Mouse (Mus musculus): ENCODE measurements at regions not wholly inside any gene's neighbourhood (a gene's known extent, or its start where the extent isn't known, plus 50 kb on each side); places are given as distances from the start of the nearest gene placed in this dataset.

- Histone ChIP-seq H3K4me2 (ENCODE audit: insufficient read depth, low read depth, poor library complexity, severe bottlenecking) (no peak overlapping the region), H3K9me3 (replicated peaks; ENCODE audit: low read length) (no peaks in the 10 kb centered on the region), H3K4me1 (ENCODE audit: control insufficient read depth in 1 of 2, insufficient read depth in 2 of 2) (no peaks in the 10 kb centered on the region), H3K27ac (ENCODE audit: insufficient read depth, low read depth) (no peak overlapping the region), H3K4me3 (replicated peaks in 1 of 3; ENCODE audit: low read depth in 2 of 3, low read length in 2 of 3, poor library complexity in 1 of 3) (no peak overlapping the region), H3K27me3 (replicated peaks) (peaks cover 88% of the 10 kb centered on the region), H3K36me3 (replicated peaks in 1 of 2; ENCODE audit: control insufficient read depth in 1 of 2, insufficient read depth in 1 of 2, low read length in 1 of 2) (no peaks in the 10 kb centered on the region), H3K9ac (ENCODE audit: insufficient read depth, low read depth) (no peak overlapping the region), H3K79me2 (replicated peaks; ENCODE audit: control insufficient read depth, extremely low read depth, insufficient read depth, poor library complexity, severe bottlenecking) (no peaks in the 10 kb centered on the region)
- no peak for DNase-seq (ENCODE audit: extremely low read depth)
- in situ Hi-C loops (cut with MboI; ENCODE audit: low pct_ligation_motif_present, low pct_unique_long_range_greater_than_20kb, low sequenced_read_pairs) = no loop called here
- dilution Hi-C loops (cut with MboI; ENCODE audit: extremely low pct_ligation_motif_present, extremely low pct_unique_long_range_greater_than_20kb, low sequenced_read_pairs) = no loop called here
- TF ChIP-seq EP300 (IDR thresholded peaks at IDR 0.05; ENCODE audit: low read length) = no peak
- TF ChIP-seq TCF12 (IDR thresholded peaks at IDR 0.05; ENCODE audit: low read depth, low read length) = no peak
- TF ChIP-seq KAT2A (IDR thresholded peaks at IDR 0.05; ENCODE audit: insufficient replicate concordance, low read length) = no peak
- TF ChIP-seq RCOR1 (conservative IDR thresholded peaks at IDR 0.05; ENCODE audit: low read depth, low read length) = no peak
- TF ChIP-seq PAX5 (IDR thresholded peaks at IDR 0.05; ENCODE audit: low read length) = no peak
- no peak for TF ChIP-seq UBTF (IDR thresholded peaks at IDR 0.05; ENCODE audit: low read depth, low read length)
- TF ChIP-seq NRF1 (IDR thresholded peaks at IDR 0.05; ENCODE audit: low read depth, low read length) = no peak
- no peak for TF ChIP-seq POLR2A (IDR thresholded peaks at IDR 0.05; ENCODE audit: low read depth, low read length)
- TF ChIP-seq HCFC1 (IDR thresholded peaks at IDR 0.05; ENCODE audit: low read depth, low read length) = no peak
- TF ChIP-seq MYC (IDR thresholded peaks at IDR 0.05; ENCODE audit: low read depth, low read length) = no peak
Measured at GRCm38 (mm10) chr7:129689464-129689863, 97.8 kb downstream of the Wdr11 start.

GRCm38 (mm10) chr7:129690868-129691267 is 99.2 kb downstream of the Wdr11 start:
- no peak for TF ChIP-seq TBP (conservative IDR thresholded peaks at IDR 0.05; ENCODE audit: low read depth, low read length)
- TF ChIP-seq KAT2A (IDR thresholded peaks at IDR 0.05; ENCODE audit: insufficient replicate concordance, low read length) = no peak
- TF ChIP-seq USF1 (IDR thresholded peaks at IDR 0.05; ENCODE audit: low read depth, low read length) = no peak
- TF ChIP-seq MEF2A (IDR thresholded peaks at IDR 0.05; ENCODE audit: borderline replicate concordance, low read depth, low read length) = no peak
- TF ChIP-seq EP300 (IDR thresholded peaks at IDR 0.05; ENCODE audit: low read length) = no peak
- TF ChIP-seq RCOR1 (conservative IDR thresholded peaks at IDR 0.05; ENCODE audit: low read depth, low read length) = no peak
- TF ChIP-seq SMC3 (IDR thresholded peaks at IDR 0.05; ENCODE audit: low read depth, low read length) = no peak
- no peak for TF ChIP-seq MAFK (IDR thresholded peaks at IDR 0.05; ENCODE audit: insufficient replicate concordance, low read length)
- no peak for TF ChIP-seq MAX (IDR thresholded peaks at IDR 0.05; ENCODE audit: low read length)
- TF ChIP-seq MXI1 (IDR thresholded peaks at IDR 0.05; ENCODE audit: low read depth, low read length) = no peak
- TF ChIP-seq POLR2A (IDR thresholded peaks at IDR 0.05; ENCODE audit: low read depth, low read length) = no peak
- TF ChIP-seq ZKSCAN1 (IDR thresholded peaks at IDR 0.05; ENCODE audit: borderline replicate concordance, low read depth, low read length) = no peak

More at GRCm38 (mm10) chr7:129690868-129691267, 99.2 kb downstream of the Wdr11 start:
- dilution Hi-C loops (cut with MboI; ENCODE audit: extremely low pct_ligation_motif_present, extremely low pct_unique_long_range_greater_than_20kb, low sequenced_read_pairs) = no loop called here
- H3K9ac ChIP-seq (ENCODE audit: insufficient read depth, low read depth) = no peak overlapping the region
- no peak overlapping the region for H3K4me3 ChIP-seq (replicated peaks in 1 of 3; ENCODE audit: low read depth in 2 of 3, low read length in 2 of 3, poor library complexity in 1 of 3)
- no peaks in the 10 kb centered on the region for H3K79me2 ChIP-seq (replicated peaks; ENCODE audit: control insufficient read depth, extremely low read depth, insufficient read depth, poor library complexity, severe bottlenecking)
- no peaks in the 10 kb centered on the region for H3K4me1 ChIP-seq (ENCODE audit: control insufficient read depth in 1 of 2, insufficient read depth in 2 of 2)
- peaks cover 81% of the 10 kb centered on the region for H3K27me3 ChIP-seq (replicated peaks)
- no peaks in the 10 kb centered on the region for H3K36me3 ChIP-seq (replicated peaks in 1 of 2; ENCODE audit: control insufficient read depth in 1 of 2, insufficient read depth in 1 of 2, low read length in 1 of 2)
- no peak overlapping the region for H3K27ac ChIP-seq (ENCODE audit: insufficient read depth, low read depth)
- H3K9me3 ChIP-seq (replicated peaks; ENCODE audit: low read length) = peaks cover 9% of the 10 kb centered on the region
- no peak overlapping the region for H3K4me2 ChIP-seq (ENCODE audit: insufficient read depth, low read depth, poor library complexity, severe bottlenecking)
- no peak for DNase-seq (ENCODE audit: extremely low read depth)
- in situ Hi-C loops (cut with MboI; ENCODE audit: low pct_ligation_motif_present, low pct_unique_long_range_greater_than_20kb, low sequenced_read_pairs) = no loop called here

Measured in CH12.LX (cell line).